In the genomic region with DNA sequence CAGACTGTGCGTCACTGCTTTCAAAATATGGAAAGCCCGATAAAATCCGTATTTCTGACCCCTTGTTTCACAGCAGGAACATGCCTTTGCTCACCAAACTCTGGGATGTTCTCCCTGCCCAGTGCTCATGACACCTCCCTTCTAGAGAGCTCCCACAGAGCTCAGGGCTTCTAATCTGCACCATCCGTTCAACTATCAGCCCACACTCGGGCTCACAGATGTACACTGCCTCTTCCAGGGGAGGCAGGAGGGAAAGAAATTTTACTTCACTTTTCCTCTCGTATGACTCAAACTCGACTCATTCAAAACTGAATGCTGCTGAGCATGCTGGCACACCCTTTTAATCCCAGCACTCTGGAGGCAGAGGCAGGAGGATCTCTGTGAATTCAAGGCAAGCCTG, we compare ENCODE assay signal across 20 mouse cellular contexts. TPM values are rescaled to one million over a fixed set of nuclear protein-coding genes. Genes with fewer than 3 reads are reported as not detected.
DNase-seq lines count a peak whose midpoint lies in the region; ATAC-seq lines count a peak whose summit lies in the region.
"Had no signal": no experiment of that assay in that cellular context is flagged by ENCODE, and none has a peak within 500 bp of the region (broad histone marks: within the 10 kb centered on the region; RNA-seq: fewer than 3 reads in every experiment).

No protein-coding gene starts in this region.

- no peak overlapping the region for H3K4me3 ChIP-seq in liver, embryonic 13.5 days (replicated peaks)
- H3K4me3 ChIP-seq: embryonic facial prominence, embryonic 15.5 days; forebrain, embryonic 12.5 days; heart, embryonic 10.5 days; lung, embryonic 15.5 days; midbrain, embryonic 12.5 days had no signal

- H3K36me3 ChIP-seq in liver, embryonic 13.5 days: peaks cover 35% of the 10 kb centered on the region

- H3K9me3 ChIP-seq in liver, embryonic 13.5 days (replicated peaks): no peaks in the 10 kb centered on the region
- H3K9me3 ChIP-seq: embryonic facial prominence, embryonic 15.5 days; forebrain, embryonic 12.5 days; G1E; heart, embryonic 10.5 days; lung, embryonic 15.5 days; midbrain, embryonic 12.5 days had no signal

- DNase-seq in frontal cortex, postnatal 25 days (ENCODE audit: low spot score in 2 of 2): no peak
- peak; percentile 43 for DNase-seq in liver, embryonic 13.5 days
- no peak for DNase-seq in cerebellum, adult 18-20 months
- DNase-seq in ovary, postnatal 10 days (ENCODE audit: low spot score): no peak
- no peak for DNase-seq in heart, postnatal 4 days
- DNase-seq: adrenal gland, adult 2 months; cerebellum, adult 9-11 months; gastrocnemius, postnatal 10 days; kidney, postnatal 25 days; thymus, postnatal 14 days had no signal

- no peaks in the 10 kb centered on the region for H3K27me3 ChIP-seq in liver, embryonic 13.5 days
- H3K27me3 ChIP-seq: embryonic facial prominence, embryonic 15.5 days; forebrain, embryonic 12.5 days; lung, embryonic 15.5 days; midbrain, embryonic 12.5 days had no signal

- peak overlapping the region; percentile 43 for H3K4me2 ChIP-seq in liver, embryonic 13.5 days
- H3K4me2 ChIP-seq: embryonic facial prominence, embryonic 15.5 days; forebrain, embryonic 12.5 days; lung, embryonic 15.5 days; midbrain, embryonic 12.5 days had no signal

- H3K9ac ChIP-seq in liver, embryonic 13.5 days: peak overlapping the region; percentile 45; the same call in 1 of the 2 replicates
- H3K9ac ChIP-seq: embryonic facial prominence, embryonic 15.5 days; forebrain, embryonic 12.5 days; lung, embryonic 15.5 days; midbrain, embryonic 12.5 days had no signal

- H3K27ac ChIP-seq in liver, embryonic 13.5 days: peak overlapping the region; percentile 70
- H3K27ac ChIP-seq: embryonic facial prominence, embryonic 15.5 days; forebrain, embryonic 12.5 days; heart, embryonic 10.5 days; lung, embryonic 15.5 days; midbrain, embryonic 12.5 days had no signal

- ATAC-seq in frontal cortex, adult (ENCODE audit: low TSS enrichment): peak; percentile 53; the same call in 1 of the 2 replicates
- peak; percentile 60 for ATAC-seq in erythroblast, adult 5-6 weeks (replicated peaks; ENCODE audit: low FRiP score, poor library complexity, severe bottlenecking)
- ATAC-seq in liver, embryonic 13.5 days (ENCODE audit: low read depth): peak; percentile 79
- ATAC-seq in megakaryocyte-erythroid progenitor cell, adult 5-6 weeks (replicated peaks; ENCODE audit: low FRiP score, low TSS enrichment, poor library complexity, severe bottlenecking): peak; percentile 68
- ATAC-seq: intestine, postnatal 0 days had no signal

- H3K4me1 ChIP-seq in liver, embryonic 13.5 days (replicated peaks): peaks cover 43% of the 10 kb centered on the region

- 43% methylated on average over 7 of the region's 7 CpGs for WGBS in liver, embryonic 13.5 days (ENCODE audit: insufficient replicate concordance)

RNA-seq across cellular contexts. Expression of gene Pfas, which starts 3.1 kb away (rescaled TPM):
- total RNA-seq in erythroblast, adult 5-6 weeks (2015; ENCODE audit: low replicate concordance): 19.6 and 51.7 TPM in 2 replicates
- 18.3 and 36.7 TPM in 2 replicates for total RNA-seq in erythroblast, adult 5-6 weeks (2017; ENCODE audit: low replicate concordance)
- polyA plus RNA-seq in liver, embryonic 13.5 days (2015; fragmentation: Nextera tagmentation; extraction: Ambion mirVana): 32.4 and 33.2 TPM in 2 replicates
- total RNA-seq in megakaryocyte-erythroid progenitor cell, adult 5-6 weeks (2014; fragmentation: Nextera tagmentation): 101 and 128 TPM in 2 replicates
- total RNA-seq in megakaryocyte-erythroid progenitor cell, adult 5-6 weeks (2017): 53.9 and 77.9 TPM in 2 replicates
- total RNA-seq in heart, postnatal 4 days (2021): 10 to 100 TPM; 14.3 to 14.5 TPM

RNA-seq across cellular contexts. Expression of gene Ctc1, which starts 10.5 kb away (rescaled TPM):
- total RNA-seq in erythroblast, adult 5-6 weeks (2015; ENCODE audit: low replicate concordance): 14.4 and 26.5 TPM in 2 replicates
- total RNA-seq in erythroblast, adult 5-6 weeks (2017; ENCODE audit: low replicate concordance): 6.4 and 8.9 TPM in 2 replicates
- 16.9 and 20.3 TPM in 2 replicates for polyA plus RNA-seq in liver, embryonic 13.5 days (2015; fragmentation: Nextera tagmentation; extraction: Ambion mirVana)
- 40.4 and 46.7 TPM in 2 replicates for total RNA-seq in megakaryocyte-erythroid progenitor cell, adult 5-6 weeks (2014; fragmentation: Nextera tagmentation)
- total RNA-seq in megakaryocyte-erythroid progenitor cell, adult 5-6 weeks (2017): 9.6 and 20.4 TPM in 2 replicates
- 10 to 100 TPM; 36.8 to 37.7 TPM for total RNA-seq in heart, postnatal 4 days (2021)

RNA-seq across cellular contexts. Expression of gene Rangrf, which starts 30.2 kb away (rescaled TPM):
- 11.5 and 18.8 TPM in 2 replicates for total RNA-seq in erythroblast, adult 5-6 weeks (2015; ENCODE audit: low replicate concordance)
- total RNA-seq in erythroblast, adult 5-6 weeks (2017; ENCODE audit: low replicate concordance): 5.0 and 16.0 TPM in 2 replicates
- 52.4 and 53.5 TPM in 2 replicates for polyA plus RNA-seq in liver, embryonic 13.5 days (2015; fragmentation: Nextera tagmentation; extraction: Ambion mirVana)
- total RNA-seq in megakaryocyte-erythroid progenitor cell, adult 5-6 weeks (2014; fragmentation: Nextera tagmentation): 240 and 254 TPM in 2 replicates
- 69.1 and 104 TPM in 2 replicates for total RNA-seq in megakaryocyte-erythroid progenitor cell, adult 5-6 weeks (2017)
- total RNA-seq in heart, postnatal 4 days (2021): 10 to 100 TPM; 41.0 to 44.7 TPM

RNA-seq across cellular contexts. Expression of gene Slc25a35, which starts 37.3 kb away (rescaled TPM):
- total RNA-seq in erythroblast, adult 5-6 weeks (2015; ENCODE audit: low replicate concordance): 0.84 and 8.3 TPM in 2 replicates
- 0.94 TPM in 1 of 2 replicates, not detected in the other for total RNA-seq in erythroblast, adult 5-6 weeks (2017; ENCODE audit: low replicate concordance)
- 0.47 and 0.57 TPM in 2 replicates for polyA plus RNA-seq in liver, embryonic 13.5 days (2015; fragmentation: Nextera tagmentation; extraction: Ambion mirVana)
- 2.6 and 3.6 TPM in 2 replicates for total RNA-seq in megakaryocyte-erythroid progenitor cell, adult 5-6 weeks (2014; fragmentation: Nextera tagmentation)
- 1.1 and 4.5 TPM in 2 replicates for total RNA-seq in megakaryocyte-erythroid progenitor cell, adult 5-6 weeks (2017)
- 1 to 10 TPM in 1 of 2 experiments, under 1 TPM in 1; 0.91 to 1.4 TPM for total RNA-seq in heart, postnatal 4 days (2021)

RNA-seq across cellular contexts. Expression of gene Aurkb, which starts 40.3 kb away (rescaled TPM):
- total RNA-seq in erythroblast, adult 5-6 weeks (2015; ENCODE audit: low replicate concordance): 32.9 and 35.3 TPM in 2 replicates
- 74.0 and 102 TPM in 2 replicates for total RNA-seq in erythroblast, adult 5-6 weeks (2017; ENCODE audit: low replicate concordance)
- 116 and 123 TPM in 2 replicates for polyA plus RNA-seq in liver, embryonic 13.5 days (2015; fragmentation: Nextera tagmentation; extraction: Ambion mirVana)
- total RNA-seq in megakaryocyte-erythroid progenitor cell, adult 5-6 weeks (2014; fragmentation: Nextera tagmentation): 118 and 122 TPM in 2 replicates
- total RNA-seq in megakaryocyte-erythroid progenitor cell, adult 5-6 weeks (2017): 60.0 and 75.0 TPM in 2 replicates
- 10 to 100 TPM; 38.0 to 43.3 TPM for total RNA-seq in heart, postnatal 4 days (2021)
